Mouse (Mus musculus) forebrain, postnatal 0 days (tissue): ENCODE measurements around the gene Ctnnd2. TPM values are rescaled to one million over a fixed set of nuclear protein-coding genes. Genes with fewer than 3 reads are reported as not detected.

Source experiments
- ATAC-seq: fragments of 200-750 bp; cut with Nextera tagmentation; 2 replicates; pipeline ENCODE4 v1.8.0; 2017; ENCODE audit warnings: mild to moderate bottlenecking, moderate library complexity
- DNase-seq: peaks from one replicate; pipeline ENCODE4 v3.0.0-alpha.2; 2015
- H3K27ac ChIP-seq: fragments of 300-500 bp; sonication (generic); 2 replicates; pipeline ENCODE4 v1.5.1; 2014; ENCODE audit warnings: low read depth, mild to moderate bottlenecking, antibody characterized with exemption, low read length, moderate library complexity, mixed read lengths
- H3K27me3 ChIP-seq: fragments of 300-500 bp; sonication (generic); 2 replicates; pipeline ENCODE4 v1.6.1; 2014; ENCODE audit warnings: mild to moderate bottlenecking, low read length, mixed read lengths; ENCODE audit not compliant: insufficient read depth
- H3K36me3 ChIP-seq: fragments of 300-500 bp; sonication (generic); 2 replicates; pipeline ENCODE4 v1.6.1; 2014; ENCODE audit warnings: mild to moderate bottlenecking, moderate library complexity; ENCODE audit not compliant: insufficient read depth
- H3K4me1 ChIP-seq: fragments of 300-500 bp; sonication (generic); 2 replicates; pipeline ENCODE4 v1.6.1; 2014; ENCODE audit warnings: antibody characterized with exemption; ENCODE audit not compliant: insufficient read depth
- H3K4me2 ChIP-seq: fragments of 300-500 bp; sonication (generic); 2 replicates; pipeline ENCODE4 v1.6.1; 2014; ENCODE audit warnings: low read depth, mild to moderate bottlenecking, moderate library complexity
- H3K4me3 ChIP-seq: fragments of 300-500 bp; sonication (generic); 2 replicates; pipeline ENCODE4 v1.5.1; 2014; ENCODE audit warnings: low read depth, low read length, mixed read lengths
- H3K9ac ChIP-seq: fragments of 300-500 bp; sonication (generic); 2 replicates; pipeline ENCODE4 v1.6.1; 2014; ENCODE audit warnings: mild to moderate bottlenecking
- H3K9me3 ChIP-seq: fragments of 300-500 bp; sonication (generic); 2 replicates; pipeline ENCODE4 v1.6.1; 2016; ENCODE audit warnings: low read length
- CTCF ChIP-seq: sonication (generic); IDR thresholded peaks from 2 replicates; pipeline ENCODE4 v1.5.1; 2016; ENCODE audit warnings: antibody characterized with exemption, control low read depth, low read depth
- WGBS: fragments of 180-500 bp; shearing (Covaris S2); extraction: QIAGEN DNeasy Blood & Tissue Kit; methylation state at CpG from one replicate; pipeline ENCODE4 v1.1.7; 2014; 5-methylcytosine and 5-hydroxymethylcytosine counted together
- polyA plus RNA-seq: library from polyadenylated mRNA; unstranded; fragments of >200 nt; fragmentation: Nextera tagmentation; extraction: Ambion mirVana; gene quantifications from 2 replicates; pipeline ENCODE4 v1.2.1, GENCODE M21; 2015
- total RNA-seq: library from RNA; depleted of rRNA; stranded (reverse); fragments of >200 nt; gene quantifications from 2 replicates; pipeline ENCODE4 v1.2.3, GENCODE M21; 2014

Gene Ctnnd2
- total and polyA plus RNA-seq, 2 experiments from 2014 or later = 73.6 to 130 TPM

DNA sequence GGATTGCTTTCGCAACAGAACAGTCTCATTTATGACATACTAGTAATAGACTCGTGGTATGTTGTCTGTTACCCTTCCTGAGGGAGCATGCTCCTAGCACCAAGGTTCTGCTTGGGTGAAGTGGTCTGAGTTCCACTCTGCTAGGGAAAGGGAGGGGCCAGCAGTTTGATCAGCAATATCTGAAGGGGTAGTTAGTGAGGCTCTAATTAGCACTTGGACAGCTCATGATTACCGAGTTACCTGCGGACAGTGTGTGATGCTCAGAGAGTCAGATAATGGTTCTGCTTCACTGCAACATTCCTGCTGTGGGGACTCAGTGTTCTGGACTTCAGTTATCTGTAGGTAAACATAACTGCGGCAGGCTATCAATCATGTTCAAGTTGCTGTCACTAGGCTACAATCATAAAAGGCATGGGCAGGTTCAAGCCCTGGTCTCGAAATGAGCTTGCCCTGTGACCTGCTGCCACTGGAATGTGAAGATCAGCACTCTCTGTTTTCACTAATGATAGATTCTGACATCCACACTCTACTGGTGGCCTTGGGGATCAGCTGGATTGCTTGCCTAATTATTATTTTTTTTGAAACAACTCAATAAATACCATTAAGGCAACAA lies 166.3 kb downstream of the Ctnnd2 start:
- H3K9ac ChIP-seq = no peak overlapping the region
- H3K4me1 ChIP-seq = no peaks in the 10 kb centered on the region
- H3K27ac ChIP-seq = no peak overlapping the region
- 83% methylated on average over 6 of the region's 6 CpGs for WGBS
- no peaks in the 10 kb centered on the region for H3K9me3 ChIP-seq
- no peak for ATAC-seq
- H3K4me2 ChIP-seq = no peak overlapping the region
- DNase-seq = no peak
- H3K36me3 ChIP-seq = no peaks in the 10 kb centered on the region
- no peak for TF ChIP-seq CTCF
- no peak overlapping the region for H3K4me3 ChIP-seq
- H3K27me3 ChIP-seq = no peaks in the 10 kb centered on the region

GRCm38 (mm10) chr15:30345754-30346153 lies 173.4 kb downstream of the Ctnnd2 start:
- no peak for ATAC-seq
- Histone ChIP-seq H3K4me3 (no peak overlapping the region), H3K9ac (no peak overlapping the region), H3K4me1 (no peaks in the 10 kb centered on the region), H3K9me3 (no peaks in the 10 kb centered on the region), H3K36me3 (no peaks in the 10 kb centered on the region), H3K27ac (no peak overlapping the region), H3K4me2 (no peak overlapping the region), H3K27me3 (no peaks in the 10 kb centered on the region)
- 97% methylated on average over 5 of the region's 5 CpGs for whole genome bisulfite sequencing
- DNase-seq = no peak
- no peak for TF ChIP-seq CTCF

- Histone ChIP-seq H3K4me1 (no peaks in the 10 kb centered on the region), H3K27me3 (no peaks in the 10 kb centered on the region), H3K9me3 (no peaks in the 10 kb centered on the region), H3K4me2 (no peak overlapping the region), H3K4me3 (no peak overlapping the region), H3K9ac (no peak overlapping the region), H3K36me3 (no peaks in the 10 kb centered on the region), H3K27ac (no peak overlapping the region)
- WGBS = 96% methylated on average over 1 of the region's 1 CpGs
- DNase-seq = no peak
- ATAC-seq = no peak
- no peak for TF ChIP-seq CTCF
These were observed 192.1 kb downstream of the Ctnnd2 start for GRCm38 (mm10) chr15:30364491-30364890.

- H3K36me3 ChIP-seq = no peaks in the 10 kb centered on the region
- H3K4me3 ChIP-seq = no peak overlapping the region
- H3K9me3 ChIP-seq = no peaks in the 10 kb centered on the region
- no peak overlapping the region for H3K27ac ChIP-seq
- WGBS = 64% methylated on average over 7 of the region's 7 CpGs
- no peak for TF ChIP-seq CTCF
- no peak overlapping the region for H3K4me2 ChIP-seq
- H3K9ac ChIP-seq = no peak overlapping the region
- ATAC-seq (0 out of 2 replicates have a peak, but pooled peaks have one; percentile 26), DNase-seq (no peak)
- peaks cover 7% of the 10 kb centered on the region for H3K4me1 ChIP-seq
- H3K27me3 ChIP-seq = no peaks in the 10 kb centered on the region
These were observed 197.6 kb downstream of the Ctnnd2 start for GRCm38 (mm10) chr15:30369997-30370396.

GRCm38 (mm10) chr15:30371151-30371550 lies 198.8 kb downstream of the Ctnnd2 start:
- H3K4me2 ChIP-seq = no peak overlapping the region
- no peak for TF ChIP-seq CTCF
- 80% methylated on average over 2 of the region's 2 CpGs for WGBS
- DNase-seq = no peak
- peaks cover 7% of the 10 kb centered on the region for H3K4me1 ChIP-seq
- no peak overlapping the region for H3K27ac ChIP-seq
- no peaks in the 10 kb centered on the region for H3K36me3 ChIP-seq
- ATAC-seq = peak; percentile 21; the same call in 1 of the 2 replicates
- H3K9me3 ChIP-seq = no peaks in the 10 kb centered on the region
- H3K4me3 ChIP-seq = no peak overlapping the region
- H3K27me3 ChIP-seq = no peaks in the 10 kb centered on the region
- no peak overlapping the region for H3K9ac ChIP-seq

GRCm38 (mm10) chr15:30373654-30374215 lies 201.3 kb downstream of the Ctnnd2 start:
- no peak; the same call in 1 of the 2 replicates for TF ChIP-seq CTCF
- Histone ChIP-seq H3K4me2 (no peak overlapping the region), H3K4me3 (no peak overlapping the region), H3K27ac (no peak overlapping the region), H3K27me3 (no peaks in the 10 kb centered on the region), H3K36me3 (no peaks in the 10 kb centered on the region), H3K9ac (no peak overlapping the region), H3K9me3 (no peaks in the 10 kb centered on the region), H3K4me1 (peaks cover 7% of the 10 kb centered on the region)
- peak; percentile 66 for ATAC-seq
- WGBS = 37% methylated on average over 6 of the region's 6 CpGs
- peak; percentile 45 for DNase-seq

DNA sequence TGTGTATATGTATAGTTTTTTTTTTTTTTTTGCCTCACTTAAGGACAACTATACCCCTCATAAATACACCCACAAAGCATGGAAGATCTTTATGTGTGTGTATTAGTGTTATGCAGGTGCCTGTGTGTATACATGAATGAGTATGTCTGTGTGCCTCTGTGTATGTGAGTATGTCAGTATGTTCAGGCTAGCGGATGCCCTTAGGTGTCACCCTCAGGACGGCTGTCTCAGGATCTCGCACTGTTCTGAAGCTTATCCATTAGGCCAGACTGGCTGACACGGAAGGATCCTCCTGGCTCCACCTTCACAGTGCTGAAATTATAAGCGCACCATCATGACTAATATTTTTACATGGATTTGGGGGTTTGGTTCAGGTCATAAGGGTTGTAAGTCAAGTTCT lies 202.5 kb downstream of the Ctnnd2 start:
- Histone ChIP-seq H3K4me3 (no peak overlapping the region), H3K4me1 (peaks cover 7% of the 10 kb centered on the region), H3K9ac (no peak overlapping the region), H3K4me2 (no peak overlapping the region), H3K27ac (no peak overlapping the region), H3K27me3 (no peaks in the 10 kb centered on the region), H3K9me3 (no peaks in the 10 kb centered on the region), H3K36me3 (no peaks in the 10 kb centered on the region)
- no peak for DNase-seq
- no peak for TF ChIP-seq CTCF
- WGBS = 84% methylated on average over 5 of the region's 5 CpGs
- no peak for ATAC-seq
